Mouse (Mus musculus) stomach, postnatal 0 days (tissue): ENCODE results near the gene Serpina7. TPM values are rescaled to one million over a fixed set of nuclear protein-coding genes. Genes with fewer than 3 reads are reported as not detected.

Source experiments
- ATAC-seq: fragments of 200-750 bp; cut with Nextera tagmentation; 2 replicates; pipeline ENCODE4 v1.8.0; 2017; ENCODE audit not compliant: low FRiP score, low TSS enrichment
- DNase-seq: peaks from one replicate; pipeline ENCODE4 v3.0.0-alpha.2; 2016; ENCODE audit warnings: low spot score
- H3K27ac ChIP-seq: fragments of 300-500 bp; sonication (generic); replicated peaks from 2 replicates; pipeline ENCODE4 v1.5.1; 2014; ENCODE audit warnings: mild to moderate bottlenecking, control low read depth
- H3K27me3 ChIP-seq: fragments of 300-500 bp; sonication (generic); 2 replicates; pipeline ENCODE4 v1.6.1; 2014; ENCODE audit warnings: low read length; ENCODE audit not compliant: control insufficient read depth, insufficient read depth
- H3K36me3 ChIP-seq: fragments of 300-500 bp; sonication (generic); 2 replicates; pipeline ENCODE4 v1.6.1; 2014; ENCODE audit warnings: low read length, mixed read lengths; ENCODE audit not compliant: control insufficient read depth, insufficient read depth
- H3K4me1 ChIP-seq: fragments of 300-500 bp; sonication (generic); replicated peaks from 2 replicates; pipeline ENCODE4 v1.6.1; 2014; ENCODE audit warnings: antibody characterized with exemption; ENCODE audit not compliant: control insufficient read depth, insufficient read depth
- H3K4me2 ChIP-seq: fragments of 300-500 bp; sonication (generic); replicated peaks from 2 replicates; pipeline ENCODE4 v1.6.1; 2014; ENCODE audit warnings: low read depth, mild to moderate bottlenecking, control low read depth, moderate library complexity
- H3K4me3 ChIP-seq: fragments of 300-500 bp; sonication (generic); 2 replicates; pipeline ENCODE4 v1.5.1; 2014; ENCODE audit warnings: low read depth, low read length, control low read depth
- H3K9ac ChIP-seq: fragments of 300-500 bp; sonication (generic); 2 replicates; pipeline ENCODE4 v1.6.1; 2014; ENCODE audit warnings: mild to moderate bottlenecking, low read length, control low read depth, mixed read lengths
- H3K9me3 ChIP-seq: fragments of 300-500 bp; sonication (generic); 2 replicates; pipeline ENCODE4 v1.6.1; 2016; ENCODE audit warnings: low read length; ENCODE audit not compliant: control insufficient read depth
- CTCF ChIP-seq: IDR thresholded peaks from 2 replicates; pipeline ENCODE4 v1.5.1; 2016; ENCODE audit warnings: antibody characterized with exemption, low read depth, mild to moderate bottlenecking, moderate library complexity
- EP300 ChIP-seq: optimal IDR thresholded peaks from 2 replicates; pipeline ENCODE3; 2016; ENCODE audit warnings: antibody characterized with exemption
- WGBS: fragments of 180-500 bp; shearing (Covaris S2); extraction: QIAGEN DNeasy Blood & Tissue Kit; methylation state at CpG from one replicate; pipeline ENCODE4 v1.1.7; 2014; 5-methylcytosine and 5-hydroxymethylcytosine counted together
- polyA plus RNA-seq: library from polyadenylated mRNA; unstranded; fragments of >200 nt; fragmentation: Nextera tagmentation; extraction: Ambion mirVana; gene quantifications from 2 replicates; pipeline ENCODE4 v1.2.1, GENCODE M21; 2015

The Serpina7 gene
- 0.25 and 0.30 TPM in 2 replicates for polyA plus RNA-seq

GRCm38 (mm10) chrX:139085077-139085476 is at the start of gene Serpina7:
Gene Serpina7, minus strand, starts transcription at chrX:139085236.
- H3K4me3 ChIP-seq: no peak within 1 kb of the TSS
- H3K4me1 ChIP-seq: no peaks in the 10 kb centered on the region
- no peak within 1 kb of the TSS for H3K27ac ChIP-seq
- TF ChIP-seq CTCF: no peak
- TF ChIP-seq EP300: no peak
- ATAC-seq: no peak
- no peak for DNase-seq
- H3K9me3 ChIP-seq: no peaks in the 10 kb centered on the region
- no peaks in the 10 kb centered on the region for H3K27me3 ChIP-seq
- H3K9ac ChIP-seq: no peak within 1 kb of the TSS
- no peaks in the 10 kb centered on the region for H3K36me3 ChIP-seq
- no peak within 1 kb of the TSS for H3K4me2 ChIP-seq

- no peaks in the 10 kb centered on the region for H3K36me3 ChIP-seq
- H3K9me3 ChIP-seq: no peaks in the 10 kb centered on the region
- H3K27ac ChIP-seq: no peak overlapping the region
- H3K9ac ChIP-seq: no peak overlapping the region
- DNase-seq: no peak
- no peak overlapping the region for H3K4me3 ChIP-seq
- no peak overlapping the region for H3K4me2 ChIP-seq
- WGBS: 38% methylated on average over 4 of the region's 4 CpGs
- H3K27me3 ChIP-seq: no peaks in the 10 kb centered on the region
- ATAC-seq: no peak
- no peaks in the 10 kb centered on the region for H3K4me1 ChIP-seq
- TF ChIP-seq EP300: no peak
Measured at GRCm38 (mm10) chrX:139134031-139134430, 49.0 kb upstream of the Serpina7 start.

GRCm38 (mm10) chrX:139097197-139097596 is 12.2 kb upstream of the Serpina7 start:
- H3K4me1 ChIP-seq: no peaks in the 10 kb centered on the region
- 31% methylated on average over 1 of the region's 1 CpGs for WGBS

GRCm38 (mm10) chrX:139085943-139086342 is 907 bp upstream of the Serpina7 start, which contains the start of gene 4930513O06Rik:
Gene 4930513O06Rik, plus strand, starts transcription at chrX:139086243.
- 83% methylated on average over 1 of the region's 1 CpGs for WGBS
- Histone ChIP-seq H3K4me2 (no peak within 1 kb of the TSS), H3K4me1 (no peaks in the 10 kb centered on the region), H3K4me3 (no peak within 1 kb of the TSS), H3K27ac (no peak within 1 kb of the TSS), H3K27me3 (no peaks in the 10 kb centered on the region), H3K36me3 (no peaks in the 10 kb centered on the region), H3K9ac (no peak within 1 kb of the TSS), H3K9me3 (no peaks in the 10 kb centered on the region)
- no peak for ATAC-seq
- TF ChIP-seq EP300 (no peak), CTCF (no peak)
- no peak for DNase-seq

More at GRCm38 (mm10) chrX:139097197-139097596, 12.2 kb upstream of the Serpina7 start:
- TF ChIP-seq EP300 (no peak), CTCF (no peak)
- Histone ChIP-seq H3K9me3 (no peaks in the 10 kb centered on the region), H3K9ac (no peak overlapping the region), H3K4me3 (no peak overlapping the region), H3K27ac (no peak overlapping the region), H3K27me3 (no peaks in the 10 kb centered on the region), H3K36me3 (no peaks in the 10 kb centered on the region), H3K4me2 (no peak overlapping the region)
- no peak for ATAC-seq
- DNase-seq: no peak

GRCm38 (mm10) chrX:139078493-139078892 is 6.5 kb downstream of the Serpina7 start:
- WGBS: 85% methylated on average over 2 of the region's 2 CpGs
- ATAC-seq: no peak
- DNase-seq: no peak

GRCm38 (mm10) chrX:139064078-139064477 is 21.0 kb downstream of the Serpina7 start:
- H3K27ac ChIP-seq: no peak overlapping the region
- 65% methylated on average over 5 of the region's 5 CpGs for WGBS
- TF ChIP-seq EP300 (no peak), CTCF (no peak)
- no peak for ATAC-seq
- no peak overlapping the region for H3K4me3 ChIP-seq
- no peaks in the 10 kb centered on the region for H3K9me3 ChIP-seq
- no peaks in the 10 kb centered on the region for H3K4me1 ChIP-seq
- no peak overlapping the region for H3K9ac ChIP-seq
- no peak for DNase-seq
- H3K4me2 ChIP-seq: no peak overlapping the region
- H3K36me3 ChIP-seq: no peaks in the 10 kb centered on the region
- no peaks in the 10 kb centered on the region for H3K27me3 ChIP-seq

More at GRCm38 (mm10) chrX:139078493-139078892, 6.5 kb downstream of the Serpina7 start:
- Histone ChIP-seq H3K4me3 (no peak overlapping the region), H3K4me1 (no peaks in the 10 kb centered on the region), H3K4me2 (no peak overlapping the region), H3K9ac (no peak overlapping the region), H3K27ac (no peak overlapping the region), H3K9me3 (no peaks in the 10 kb centered on the region), H3K27me3 (no peaks in the 10 kb centered on the region), H3K36me3 (no peaks in the 10 kb centered on the region)
- TF ChIP-seq CTCF: no peak
- TF ChIP-seq EP300: no peak
